Mouse (Mus musculus): ENCODE data around the gene Pak4. TPM values are rescaled to one million over a fixed set of nuclear protein-coding genes. Genes with fewer than 3 reads are reported as not detected.

Gene Pak4
- 106 and 117 TPM in 2 replicates for polyA plus RNA-seq (2012; rRNA removed)

DNA sequence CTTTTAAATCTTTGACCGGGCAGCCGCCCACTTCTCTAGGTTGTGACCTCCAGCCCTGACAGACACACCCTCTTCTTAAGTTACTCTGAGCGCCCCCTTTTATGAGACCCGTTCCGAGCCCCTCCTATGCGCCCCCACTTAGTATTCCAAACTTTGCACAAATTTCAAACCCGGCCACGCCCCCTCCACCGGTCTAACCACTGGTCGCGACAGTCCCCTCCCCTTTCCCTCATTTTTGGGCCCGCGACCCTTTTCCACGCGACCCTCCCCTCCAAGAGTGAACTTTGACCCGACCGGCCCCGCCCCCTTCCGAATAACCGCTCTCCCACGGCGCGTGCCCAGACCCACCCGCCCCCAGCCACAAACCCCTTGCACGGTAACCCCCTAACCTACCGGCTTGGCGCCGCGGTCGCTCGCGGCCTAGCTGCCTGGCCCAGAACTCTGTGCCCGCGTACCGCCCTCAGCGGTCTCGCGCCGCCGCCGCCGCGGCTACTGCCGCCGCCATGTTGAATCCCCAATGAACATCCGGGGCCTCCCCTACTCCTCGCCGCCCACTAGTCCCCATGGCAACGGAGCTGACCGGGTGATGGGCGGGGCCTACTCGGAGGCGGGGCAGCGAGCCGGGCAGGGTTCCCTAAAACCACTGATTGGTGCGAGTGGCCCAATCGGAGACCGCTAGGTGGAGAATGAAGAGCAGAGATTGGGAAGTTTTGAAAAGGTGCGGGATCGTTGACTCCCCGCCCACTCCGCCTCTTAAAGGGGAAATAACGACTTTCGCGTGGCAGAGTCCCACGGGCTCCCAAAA is at the start of gene Pak4, which contains the start of gene Samd4b:
Gene Pak4 (minus strand): TSS at position 544 of the 805 bp plus-strand sequence.
Gene Samd4b (minus strand): TSS at position 503 of the 805 bp plus-strand sequence.

DNA sequence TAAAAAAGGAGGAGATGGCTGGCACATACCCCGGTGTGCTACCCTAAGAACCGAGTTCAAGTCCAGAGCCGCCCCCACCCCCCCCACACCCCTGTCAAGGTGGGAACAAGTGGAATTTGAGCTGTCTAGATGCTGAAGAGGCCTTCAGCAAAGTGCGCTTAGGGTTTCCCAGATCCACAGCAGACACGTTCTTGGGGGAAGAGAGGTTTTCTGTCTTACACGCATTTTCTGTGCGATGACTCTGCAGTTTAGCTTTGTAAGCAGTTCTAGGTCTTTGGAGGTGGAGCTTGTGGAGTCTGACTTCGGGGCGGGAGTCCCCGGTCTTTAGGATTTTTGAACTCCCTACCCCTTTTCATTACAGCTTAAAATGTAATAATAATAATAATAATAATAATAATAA is 33.1 kb upstream of the Pak4 start, which contains the start of gene Acp7:
Gene Acp7 (minus strand): TSS at position 260 of the 400 bp plus-strand sequence.

DNA sequence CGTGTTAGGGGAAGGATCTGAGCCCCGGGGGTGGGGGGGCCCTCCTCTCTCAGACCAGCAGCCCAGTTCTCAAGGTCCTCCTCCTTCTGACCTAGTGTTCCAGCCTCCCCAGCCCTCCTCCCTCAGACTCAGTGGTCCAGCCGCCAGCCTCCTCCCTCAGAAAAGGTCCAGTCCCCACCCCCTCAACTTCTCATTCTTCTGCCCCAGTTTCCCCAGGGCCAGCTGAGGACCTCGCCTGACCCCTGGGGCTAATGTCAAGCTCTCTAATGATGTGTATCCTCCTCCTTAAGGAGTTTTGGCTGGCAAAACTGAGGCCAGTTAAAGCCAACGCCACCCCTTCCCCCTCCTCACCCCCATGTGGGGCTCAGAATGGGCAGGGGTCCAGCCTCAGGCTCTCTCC is 50.8 kb downstream of the Pak4 start, which contains the start of gene Nccrp1:
Gene Nccrp1 (minus strand): TSS at position 101 of the 400 bp plus-strand sequence.

DNA sequence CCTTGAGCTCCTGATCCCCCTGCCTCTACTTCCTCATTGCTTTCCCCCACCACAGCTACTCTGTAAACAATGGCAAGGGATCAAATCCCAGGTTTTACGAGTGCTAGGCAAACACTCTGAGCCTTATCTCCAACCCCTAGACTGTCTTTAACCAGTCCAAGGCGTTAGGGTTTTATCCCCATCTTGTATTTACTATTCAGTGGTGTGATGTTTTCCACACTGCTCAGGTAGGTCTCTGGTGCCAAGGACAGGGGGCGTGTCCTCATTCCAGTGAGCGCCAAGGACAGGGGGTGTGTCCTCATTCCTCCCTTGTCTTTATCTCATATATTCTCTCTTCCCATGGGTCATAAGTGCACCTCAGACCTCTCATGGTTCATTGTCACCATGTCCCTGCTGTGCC is 57.5 kb downstream of the Pak4 start, which contains the start of gene Sycn:
Gene Sycn (plus strand): TSS at position 360 of the 400 bp plus-strand sequence.

GRCm38 (mm10) chr7:28522536-28522935 is 75.4 kb downstream of the Pak4 start, which contains the start of gene Ifnl3:
TSS of gene Ifnl3 (plus strand) at chr7:28522836.

DNA sequence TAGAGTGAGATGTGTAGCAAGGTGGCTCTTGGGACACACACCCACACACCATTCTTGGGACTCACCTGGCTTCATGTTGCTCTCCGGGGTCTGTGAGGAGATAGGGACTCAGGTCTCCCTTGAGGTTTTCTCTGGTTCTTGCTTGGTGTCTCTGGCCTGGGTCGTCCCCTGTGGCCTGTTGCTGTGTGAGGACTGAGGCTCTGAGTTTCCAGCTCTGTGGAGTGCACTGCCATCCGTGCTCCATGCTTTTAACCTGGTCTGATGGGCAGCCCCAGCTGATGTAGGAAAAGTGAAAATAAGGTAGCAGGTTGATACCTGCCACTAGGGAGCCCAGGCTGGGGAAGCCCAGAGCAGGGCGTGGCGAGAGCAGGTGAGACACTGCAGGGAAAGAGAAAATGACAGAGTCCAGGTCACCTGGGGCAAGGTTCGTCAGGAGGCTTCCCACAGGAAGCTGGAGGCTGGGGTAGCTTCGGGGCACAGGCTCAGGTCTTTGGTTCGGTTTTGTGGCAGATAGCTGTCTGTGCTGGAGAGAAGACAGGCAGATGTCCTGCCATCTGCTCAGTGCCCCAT is 87.5 kb downstream of the Pak4 start, which contains the start of gene Ifnl2:
Gene Ifnl2 (minus strand): TSS at position 51 of the 570 bp plus-strand sequence.

Other genes with a start within 250 kb of the Pak4 start
- gene Rps16, start 247.5 kb downstream of the Pak4 start, polyA plus RNA-seq (2012; rRNA removed): 1,165 and 1,439 TPM in 2 replicates
- 24.4 and 27.5 TPM in 2 replicates for gene Plekhg2, start 225.6 kb downstream of the Pak4 start, polyA plus RNA-seq (2012; rRNA removed)
- 66.9 and 93.6 TPM in 2 replicates for gene Zfp36, start 217.9 kb downstream of the Pak4 start, polyA plus RNA-seq (2012; rRNA removed)
- 46.6 and 48.5 TPM in 2 replicates for gene Med29, start 205.5 kb downstream of the Pak4 start, polyA plus RNA-seq (2012; rRNA removed)
- 77.0 and 82.7 TPM in 2 replicates for gene Paf1, start 205.2 kb downstream of the Pak4 start, polyA plus RNA-seq (2012; rRNA removed)
- 7.5 and 12.5 TPM in 2 replicates for gene Gmfg, start 160.7 kb downstream of the Pak4 start, polyA plus RNA-seq (2012; rRNA removed)
- gene Lrfn1, start 146.2 kb downstream of the Pak4 start, polyA plus RNA-seq (2012; rRNA removed): 5.8 and 6.1 TPM in 2 replicates
- gene Ifnl2, start 87.7 kb downstream of the Pak4 start, polyA plus RNA-seq (2012; rRNA removed): not detected in 2 replicates
- gene Ifnl3, start 75.3 kb downstream of the Pak4 start, polyA plus RNA-seq (2012; rRNA removed): not detected in 2 replicates
- 4,353 and 7,367 TPM in 2 replicates for gene Sycn, start 57.3 kb downstream of the Pak4 start, polyA plus RNA-seq (2012; rRNA removed)
- 4.8 and 11.5 TPM in 2 replicates for gene Nccrp1, start 50.9 kb downstream of the Pak4 start, polyA plus RNA-seq (2012; rRNA removed)
- 99.8 and 116 TPM in 2 replicates for gene Samd4b, start within 50 bp of the Pak4 start, polyA plus RNA-seq (2012; rRNA removed)
- gene Acp7, start 33.1 kb upstream of the Pak4 start, polyA plus RNA-seq (2012; rRNA removed): not detected in 2 replicates
- 5.7 and 6.3 TPM in 2 replicates for gene Fbxo27, start 94.7 kb upstream of the Pak4 start, polyA plus RNA-seq (2012; rRNA removed)
- 3.8 and 5.6 TPM in 2 replicates for gene Fbxo17, start 118.6 kb upstream of the Pak4 start, polyA plus RNA-seq (2012; rRNA removed)
- gene Mrps12, start 143.6 kb upstream of the Pak4 start, polyA plus RNA-seq (2012; rRNA removed): 99.3 and 121 TPM in 2 replicates
- gene Sars2, start 143.8 kb upstream of the Pak4 start, polyA plus RNA-seq (2012; rRNA removed): 24.4 and 27.2 TPM in 2 replicates
- 0.10 TPM in 1 of 2 replicates, not detected in the other for gene Ccer2, start 158.0 kb upstream of the Pak4 start, polyA plus RNA-seq (2012; rRNA removed)
- 56.6 and 62.7 TPM in 2 replicates for gene Sirt2, start 168.6 kb upstream of the Pak4 start, polyA plus RNA-seq (2012; rRNA removed)
- 77.5 and 94.6 TPM in 2 replicates for gene Nfkbib, start 169.3 kb upstream of the Pak4 start, polyA plus RNA-seq (2012; rRNA removed)
- gene Rinl, start 190.8 kb upstream of the Pak4 start, polyA plus RNA-seq (2012; rRNA removed): 2.8 and 3.5 TPM in 2 replicates
- 164 and 188 TPM in 2 replicates for gene Hnrnpl, start 210.4 kb upstream of the Pak4 start, polyA plus RNA-seq (2012; rRNA removed)
- 328 and 330 TPM in 2 replicates for gene Ech1, start 227.0 kb upstream of the Pak4 start, polyA plus RNA-seq (2012; rRNA removed)
- 3,828 and 4,206 TPM in 2 replicates for gene Lgals4, start 235.7 kb upstream of the Pak4 start, polyA plus RNA-seq (2012; rRNA removed)